Mouse (Mus musculus) olfactory bulb, adult 2 months (tissue): ENCODE results near the gene Gsta2. TPM values are rescaled to one million over a fixed set of nuclear protein-coding genes. Genes with fewer than 3 reads are reported as not detected.
"Not testable (repeated sequence)": the region's sequence is repeated elsewhere in the genome, so short reads cannot be mapped to it uniquely, and the experiment has no call there.

Experiments
- H3K27ac ChIP-seq: fragments of 200-500 bp; 2 replicates; pipeline ENCODE4 v1.5.1; 2012; ENCODE audit warnings: low read depth, low read length; ENCODE audit not compliant: insufficient read depth
- H3K4me1 ChIP-seq: fragments of 200-500 bp; 2 replicates; pipeline ENCODE4 v1.6.1; 2012; ENCODE audit warnings: low read length; ENCODE audit not compliant: control insufficient read depth, insufficient read depth
- H3K4me3 ChIP-seq: fragments of 200-500 bp; 2 replicates; pipeline ENCODE4 v1.5.1; 2012; ENCODE audit warnings: mild to moderate bottlenecking, low read depth, low read length, moderate library complexity; ENCODE audit not compliant: insufficient read depth
- CTCF ChIP-seq: fragments of 200-500 bp; IDR thresholded peaks from 2 replicates; pipeline ENCODE4 v1.5.1; 2012; ENCODE audit warnings: low read depth, mild to moderate bottlenecking, low read length, moderate library complexity; ENCODE audit not compliant: insufficient read depth
- POLR2A ChIP-seq: fragments of 200-500 bp; IDR thresholded peaks from 2 replicates; pipeline ENCODE4 v1.6.1; 2012; ENCODE audit warnings: mild to moderate bottlenecking, low read depth, low read length, moderate library complexity; ENCODE audit not compliant: insufficient read depth
- WGBS: fragments of 180-500 bp; shearing (Covaris S2); methylation state at CpG from one replicate; pipeline ENCODE4 v1.1.7; 2018; 5-methylcytosine and 5-hydroxymethylcytosine counted together
- polyA plus RNA-seq: library from polyadenylated mRNA; stranded (reverse); fragments of >200 nt; gene quantifications from 2 replicates; pipeline ENCODE4 v1.2.4, GENCODE M21; 2012; ENCODE audit warnings: low replicate concordance; ENCODE audit not compliant: missing spikeins, insufficient read depth, insufficient read length

The Gsta2 gene
- polyA plus RNA-seq, 1 experiment = not detected

DNA sequence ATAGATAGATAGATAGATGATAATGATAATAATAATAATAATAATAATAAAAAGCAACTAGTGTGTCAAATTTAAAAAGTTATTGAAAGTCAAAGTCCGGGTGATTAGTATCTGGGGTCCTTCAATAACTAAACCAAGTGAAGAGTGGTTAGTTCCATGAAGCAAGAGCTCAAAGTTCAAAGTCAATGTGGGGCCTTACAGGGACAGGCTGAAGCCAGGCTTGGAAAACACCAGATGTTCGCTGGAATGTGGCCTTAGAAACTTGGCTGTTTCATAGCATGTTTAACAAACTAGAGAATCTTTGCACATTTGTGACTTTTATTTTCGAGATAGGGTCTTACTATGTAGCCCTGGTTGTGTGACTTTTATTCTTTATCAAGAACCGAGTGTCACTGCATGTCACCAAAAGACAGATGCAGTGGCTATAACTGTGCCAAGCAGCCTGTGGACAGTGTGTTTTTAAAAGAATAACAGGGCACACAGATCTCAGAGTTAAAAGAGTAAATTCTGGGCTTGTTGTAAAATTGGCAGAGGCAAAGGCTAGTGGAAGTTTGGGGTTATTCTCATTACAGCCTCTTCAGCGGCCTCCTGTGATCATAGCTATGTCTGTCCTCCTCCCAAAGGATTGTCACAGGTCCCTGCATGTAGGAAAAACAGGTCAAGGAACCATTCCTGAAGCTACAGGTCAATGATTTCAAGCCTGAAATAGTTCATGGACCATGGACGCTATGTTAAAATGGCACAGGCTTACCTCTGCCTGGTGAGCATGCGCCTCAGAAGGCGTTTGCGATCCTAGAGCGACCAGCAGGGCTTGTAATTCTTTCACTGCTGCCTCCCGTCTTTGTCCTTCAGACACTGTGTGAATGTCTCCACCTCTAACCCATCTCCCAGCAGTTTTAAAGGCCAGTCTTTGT lies 666 bp downstream of the Gsta2 start:
- Histone ChIP-seq H3K27ac (no peak overlapping the region), H3K4me3 (no peak overlapping the region), H3K4me1 (no peaks in the 10 kb centered on the region)
- 79% methylated on average over 11 of the region's 11 CpGs for WGBS
- TF ChIP-seq CTCF (no peak), POLR2A (no peak)

GRCm38 (mm10) chr9:78351504-78352220 lies 3.9 kb downstream of the Gsta2 start:
- 89% methylated on average over 6 of the region's 6 CpGs for WGBS

DNA sequence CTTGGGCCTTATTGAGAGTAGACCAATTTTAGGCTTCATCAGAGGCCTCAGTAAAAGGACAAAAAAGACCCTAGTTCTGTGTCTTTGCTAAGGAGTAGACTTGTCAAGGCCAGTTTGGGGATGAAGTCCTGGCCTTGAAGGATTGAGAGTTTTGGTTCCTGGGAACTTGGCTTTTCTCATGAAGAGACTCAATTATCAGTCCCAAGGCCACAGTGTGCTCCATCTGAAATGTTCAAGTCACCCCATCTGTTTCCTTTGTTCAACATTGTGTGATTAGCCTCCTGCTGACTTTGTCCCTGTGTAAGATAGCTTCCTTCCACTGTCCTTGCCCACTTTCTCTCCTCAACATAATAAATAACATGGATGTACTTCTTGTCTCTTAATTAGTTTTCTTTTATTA lies 5.6 kb downstream of the Gsta2 start:
- not testable (repeated sequence) for H3K4me1 ChIP-seq, H3K27ac ChIP-seq, H3K4me3 ChIP-seq

More at GRCm38 (mm10) chr9:78351504-78352220, 3.9 kb downstream of the Gsta2 start:
- Histone ChIP-seq H3K4me1 (no peaks in the 10 kb centered on the region), H3K4me3 (no peak overlapping the region), H3K27ac (no peak overlapping the region)
- TF ChIP-seq CTCF = no peak
- TF ChIP-seq POLR2A = no peak

DNA sequence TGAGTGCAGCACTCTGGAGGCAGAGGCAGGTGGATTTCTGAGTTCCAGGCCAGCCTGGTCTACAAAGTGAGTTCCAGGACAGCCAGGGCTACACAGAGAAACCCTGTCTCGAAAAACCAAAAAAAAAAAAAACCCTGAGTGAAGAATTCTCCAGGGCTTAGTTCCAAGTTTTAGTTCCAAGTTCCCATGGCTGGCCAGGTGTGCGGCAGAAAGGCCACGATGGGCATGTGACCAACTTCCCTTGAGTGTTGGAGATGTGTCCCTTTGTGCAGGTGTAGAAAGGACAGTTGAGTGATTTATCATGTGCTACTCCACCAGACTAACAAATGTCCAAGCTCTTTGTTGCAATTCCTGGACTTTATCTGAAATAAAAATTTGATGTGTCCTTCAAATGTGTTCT lies 6.4 kb downstream of the Gsta2 start:
- H3K27ac ChIP-seq, H3K4me3 ChIP-seq, H3K4me1 ChIP-seq: not testable (repeated sequence)
- WGBS = 83% methylated on average over 3 of the region's 3 CpGs

GRCm38 (mm10) chr9:78348206-78349004 lies 7.2 kb downstream of the Gsta2 start:
- H3K4me3 ChIP-seq, H3K4me1 ChIP-seq, H3K27ac ChIP-seq: not testable (repeated sequence)
- 72% methylated on average over 6 of the region's 6 CpGs for WGBS

GRCm38 (mm10) chr9:78347004-78347403 lies 8.6 kb downstream of the Gsta2 start:
- TF ChIP-seq CTCF = no peak
- TF ChIP-seq POLR2A = no peak
- no peak overlapping the region for H3K27ac ChIP-seq
- H3K4me3 ChIP-seq = no peak overlapping the region
- WGBS = 65% methylated on average over 3 of the region's 3 CpGs
- no peaks in the 10 kb centered on the region for H3K4me1 ChIP-seq

DNA sequence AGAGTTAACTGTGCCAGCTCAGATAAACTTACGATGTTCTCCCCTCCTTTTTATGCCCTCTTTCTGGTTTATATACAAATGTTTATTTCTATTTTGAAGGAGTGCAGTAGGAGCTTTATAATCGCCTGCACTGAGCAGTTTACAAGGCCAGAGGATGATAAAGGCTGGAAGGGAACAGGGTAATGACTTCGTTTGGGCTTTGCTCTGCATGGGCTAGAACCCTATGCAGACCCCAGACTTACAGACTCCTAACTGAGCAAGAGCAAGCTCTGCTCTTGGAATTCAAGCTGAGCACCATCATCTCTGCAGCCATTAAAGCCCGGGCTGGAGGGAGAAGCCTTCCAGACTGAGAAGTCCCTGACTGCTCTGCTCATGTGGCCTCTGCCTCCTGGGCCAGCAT lies 10.4 kb downstream of the Gsta2 start:
- not testable (repeated sequence) for H3K27ac ChIP-seq, H3K4me3 ChIP-seq, H3K4me1 ChIP-seq
- 60% methylated on average over 4 of the region's 4 CpGs for whole genome bisulfite sequencing

DNA sequence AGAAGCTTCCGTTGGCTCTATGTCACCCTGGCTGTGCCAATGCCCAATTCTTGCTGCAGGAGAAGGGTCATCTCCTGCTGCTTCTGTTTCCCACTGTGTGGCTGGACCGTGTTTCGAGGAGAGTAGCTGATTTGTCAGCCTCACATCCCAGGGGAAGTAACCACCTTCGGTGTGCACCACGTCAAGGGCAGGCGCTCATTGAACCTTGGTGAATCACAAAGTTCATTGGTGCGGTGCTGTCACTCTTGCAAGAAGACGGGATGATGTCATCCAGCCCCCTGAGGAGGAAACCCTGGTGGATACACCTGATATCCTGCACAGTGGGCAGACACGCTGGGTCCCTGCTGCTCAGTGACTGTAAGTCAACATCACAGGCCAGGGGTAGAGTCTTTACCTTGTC lies 12.5 kb downstream of the Gsta2 start:
- not testable (repeated sequence) for H3K4me1 ChIP-seq, H3K27ac ChIP-seq, H3K4me3 ChIP-seq
- 90% methylated on average over 9 of the region's 9 CpGs for WGBS

- not testable (repeated sequence) for H3K4me3 ChIP-seq, H3K4me1 ChIP-seq, H3K27ac ChIP-seq
- WGBS = 95% methylated on average over 4 of the region's 4 CpGs
Observed at GRCm38 (mm10) chr9:78342494-78342893, 13.1 kb downstream of the Gsta2 start.
